Mouse (Mus musculus): ENCODE data around the gene Usp44.

DNA sequence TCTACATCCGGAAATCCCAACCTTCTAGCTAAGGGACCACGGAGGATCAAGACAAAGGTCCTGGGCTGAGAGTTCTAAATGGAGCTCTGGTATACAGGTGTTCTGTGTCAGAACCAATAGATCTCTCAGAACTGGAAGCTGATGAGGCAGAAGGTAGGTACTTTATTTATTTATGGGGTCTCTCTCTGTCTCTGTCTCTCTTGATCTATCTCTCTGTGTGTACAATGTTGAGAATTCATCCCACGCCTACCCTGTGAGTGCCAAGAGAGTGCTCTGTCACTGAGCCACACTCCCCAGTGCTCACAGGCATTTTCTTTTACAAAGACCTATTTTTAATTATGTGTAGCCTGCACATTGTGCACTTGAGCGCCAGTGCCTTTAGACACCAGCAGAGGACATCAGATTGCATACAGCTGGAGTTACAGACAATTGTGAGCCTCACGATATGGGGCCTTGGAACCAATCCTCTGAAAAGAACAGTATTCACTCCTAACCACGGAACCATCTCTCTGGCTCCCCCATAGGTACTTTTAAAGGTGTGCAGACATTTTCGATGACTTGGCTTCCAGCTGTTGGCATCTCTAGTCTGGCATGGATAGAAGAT is 65.8 kb downstream of the Usp44 start, which contains the start of gene Metap2:
- TF ChIP-seq SIN3A (IDR thresholded peaks at IDR 0.05; ENCODE audit: low read length), result no peak
- TF ChIP-seq CTCF (conservative IDR thresholded peaks at IDR 0.05 in 1 of 2, IDR thresholded peaks at IDR 0.05 in 1 of 2; ENCODE audit: low read depth in 2 of 2, low read length in 2 of 2), result peak in 1 of 2 experiments; percentile 21; a peak in 2 of 4 replicates
- TF ChIP-seq POLR2A (IDR thresholded peaks at IDR 0.05; ENCODE audit: low read depth, low read length), result no peak
- TF ChIP-seq EP300 (IDR thresholded peaks at IDR 0.05; ENCODE audit: low read length), result no peak
- no peak for TF ChIP-seq JUN (IDR thresholded peaks at IDR 0.05; ENCODE audit: insufficient read depth, low read depth, low read length)
- TF ChIP-seq ZNF384 (IDR thresholded peaks at IDR 0.05; ENCODE audit: low read depth, low read length), result no peak
- TF ChIP-seq HCFC1 (IDR thresholded peaks at IDR 0.05; ENCODE audit: low read depth, low read length), result no peak

Measured in CH12.LX (cell line).